Mouse (Mus musculus): ENCODE data around the gene Il31ra. TPM values are rescaled to one million over a fixed set of nuclear protein-coding genes. Genes with fewer than 3 reads are reported as not detected.

Gene Il31ra
- polyA plus RNA-seq, 1 experiment from 2014 or later, result not detected

DNA sequence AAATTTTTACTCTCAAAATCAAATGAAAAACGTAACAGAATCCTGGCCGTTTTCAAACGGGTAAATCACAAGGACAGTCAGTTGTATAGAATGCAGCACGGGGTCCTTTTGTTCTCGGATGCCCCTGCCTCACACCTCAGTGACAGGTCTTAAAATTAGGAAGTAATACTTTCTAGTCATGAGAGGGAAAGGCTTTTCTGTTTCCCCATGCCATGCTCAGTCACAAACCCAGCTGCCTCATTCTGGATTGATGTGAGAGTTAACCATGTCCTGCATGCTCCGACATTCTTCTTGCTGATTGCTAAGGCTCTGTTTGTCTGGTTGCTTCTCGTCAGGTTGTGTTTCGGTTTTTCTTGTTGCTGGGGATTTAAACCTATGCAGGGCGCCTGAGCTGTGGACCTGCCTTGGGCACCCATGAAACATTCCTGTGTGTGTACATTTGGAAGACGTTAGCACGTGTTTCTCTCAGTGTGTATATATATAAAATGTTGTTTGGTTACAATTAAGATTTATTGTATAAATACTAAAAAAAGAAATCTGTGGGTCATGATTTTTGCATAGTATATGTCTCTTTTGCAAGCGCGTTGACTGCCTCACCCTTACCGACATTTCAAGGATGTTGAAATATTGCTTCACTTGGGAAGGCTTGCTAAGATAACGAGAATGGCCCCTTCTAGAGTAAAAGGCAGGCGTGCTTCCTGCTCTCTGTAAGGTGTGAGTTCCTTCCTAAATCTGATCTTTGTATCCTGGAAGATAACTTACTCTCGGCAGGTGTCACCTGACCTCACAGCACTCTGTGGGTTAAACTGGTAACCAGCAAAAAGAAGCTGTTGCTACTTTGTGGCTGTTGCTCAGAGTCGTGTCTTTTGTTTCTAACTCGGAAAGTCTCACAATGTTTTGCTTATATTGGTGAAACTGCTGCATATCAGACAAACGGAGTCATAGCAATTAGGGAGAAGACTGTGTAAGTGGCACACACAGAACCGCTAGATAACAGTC is 120.1 kb downstream of the Il31ra start:
- Histone ChIP-seq H3K4me1 (ENCODE audit: control insufficient read depth, insufficient read depth, low read length) (no peaks in the 10 kb centered on the region), H3K27me3 (ENCODE audit: control insufficient read depth, insufficient read depth, low read length) (no peaks in the 10 kb centered on the region), H3K4me2 (ENCODE audit: low read length) (no peak overlapping the region), H3K9me3 (ENCODE audit: control insufficient read depth, low read length) (no peaks in the 10 kb centered on the region), H3K9ac (replicated peaks; ENCODE audit: low read length) (no peak overlapping the region), H3K4me3 (replicated peaks; ENCODE audit: low read depth, low read length) (no peak overlapping the region), H3K36me3 (ENCODE audit: control insufficient read depth, insufficient read depth, low read length) (peaks cover 9% of the 10 kb centered on the region; the same call in 1 of the 2 replicates), H3K27ac (replicated peaks; ENCODE audit: low read depth, low read length) (no peak overlapping the region)
- DNase-seq, result no peak
- 88% methylated on average over 21 of the region's 21 CpGs for WGBS
- ATAC-seq (ENCODE audit: low FRiP score, low TSS enrichment), result no peak

DNA sequence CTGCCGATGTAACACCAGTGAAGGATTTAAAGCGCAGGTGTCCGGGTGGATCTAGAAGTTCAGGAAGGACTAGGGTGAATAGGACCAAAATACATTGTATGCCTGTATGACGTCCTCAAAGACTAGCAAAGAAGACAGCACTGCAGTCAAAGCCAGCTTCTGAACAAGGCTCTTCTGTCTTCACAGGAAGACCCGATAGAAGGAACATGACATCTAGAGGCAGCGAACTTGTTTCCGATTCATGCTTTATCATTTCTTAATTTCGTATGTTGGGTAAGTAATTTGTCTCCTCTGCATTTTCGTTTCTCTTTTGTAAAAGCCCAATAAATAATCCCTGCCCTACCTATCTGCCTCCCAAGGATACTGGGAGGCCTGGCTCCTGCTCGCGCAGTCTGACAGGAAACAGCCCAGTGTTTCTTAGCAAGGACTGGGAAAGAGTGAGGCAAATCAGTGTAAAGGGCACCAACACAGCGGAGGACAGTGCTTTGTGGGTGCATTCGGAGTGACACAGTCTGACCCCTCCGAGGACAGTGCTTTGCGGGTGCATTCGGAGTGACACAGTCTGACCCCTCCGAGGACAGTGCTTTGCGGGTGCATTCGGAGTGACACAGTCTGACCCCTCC is 121.6 kb downstream of the Il31ra start:
- Histone ChIP-seq H3K4me3 (replicated peaks; ENCODE audit: low read depth, low read length) (no peak overlapping the region), H3K4me1 (ENCODE audit: control insufficient read depth, insufficient read depth, low read length) (no peaks in the 10 kb centered on the region), H3K4me2 (ENCODE audit: low read length) (no peak overlapping the region), H3K36me3 (ENCODE audit: control insufficient read depth, insufficient read depth, low read length) (peaks cover 9% of the 10 kb centered on the region; the same call in 1 of the 2 replicates), H3K27ac (replicated peaks; ENCODE audit: low read depth, low read length) (no peak overlapping the region), H3K9me3 (ENCODE audit: control insufficient read depth, low read length) (no peaks in the 10 kb centered on the region), H3K9ac (replicated peaks; ENCODE audit: low read length) (no peak overlapping the region), H3K27me3 (ENCODE audit: control insufficient read depth, insufficient read depth, low read length) (no peaks in the 10 kb centered on the region)
- WGBS, result 93% methylated on average over 18 of the region's 19 CpGs
- DNase-seq (no peak), ATAC-seq (ENCODE audit: low FRiP score, low TSS enrichment) (no peak)

DNA sequence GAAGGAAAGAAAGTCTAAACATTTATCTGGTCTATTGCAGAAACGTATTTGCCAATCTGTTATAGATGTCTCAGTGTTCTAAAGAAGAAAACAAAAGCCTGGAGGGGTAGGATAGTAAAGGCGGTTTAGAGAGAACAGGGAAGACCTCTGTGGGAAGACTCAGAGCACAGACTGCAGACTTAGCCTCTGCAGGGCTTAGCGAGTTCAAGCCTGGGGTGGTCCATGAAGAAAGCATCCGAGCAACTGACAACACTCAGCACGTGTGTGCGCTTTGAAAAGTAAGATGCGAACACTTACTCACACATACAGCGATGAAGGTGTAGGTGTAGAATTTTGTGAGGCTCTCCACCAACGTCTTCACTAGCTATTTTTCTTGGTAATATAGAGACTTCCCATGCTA is 123.0 kb downstream of the Il31ra start:
- H3K27ac ChIP-seq (replicated peaks; ENCODE audit: low read depth, low read length), result no peak overlapping the region

More for the DNA sequence above, 123.0 kb downstream of the Il31ra start:
- no peaks in the 10 kb centered on the region for H3K9me3 ChIP-seq (ENCODE audit: control insufficient read depth, low read length)
- ATAC-seq (ENCODE audit: low FRiP score, low TSS enrichment), result no peak
- H3K4me2 ChIP-seq (ENCODE audit: low read length), result no peak overlapping the region
- no peak overlapping the region for H3K9ac ChIP-seq (replicated peaks; ENCODE audit: low read length)
- 91% methylated on average over 9 of the region's 9 CpGs for whole genome bisulfite sequencing
- H3K36me3 ChIP-seq (ENCODE audit: control insufficient read depth, insufficient read depth, low read length), result peaks cover 6% of the 10 kb centered on the region; the same call in 1 of the 2 replicates
- no peaks in the 10 kb centered on the region for H3K4me1 ChIP-seq (ENCODE audit: control insufficient read depth, insufficient read depth, low read length)
- DNase-seq, result no peak
- H3K4me3 ChIP-seq (replicated peaks; ENCODE audit: low read depth, low read length), result no peak overlapping the region
- no peaks in the 10 kb centered on the region for H3K27me3 ChIP-seq (ENCODE audit: control insufficient read depth, insufficient read depth, low read length)

Other genes with a start within 250 kb of the Il31ra start
- gene Il6st, start 130.3 kb downstream of the Il31ra start, polyA plus RNA-seq (2014; fragmentation: Nextera tagmentation; extraction: Ambion mirVana), result 9.7 and 20.7 TPM in 2 replicates
- 0.59 and 2.4 TPM in 2 replicates for gene Ddx4, start 58.1 kb upstream of the Il31ra start, polyA plus RNA-seq (2014; fragmentation: Nextera tagmentation; extraction: Ambion mirVana)
- 24.4 and 25.1 TPM in 2 replicates for gene Slc38a9, start 66.4 kb upstream of the Il31ra start, polyA plus RNA-seq (2014; fragmentation: Nextera tagmentation; extraction: Ambion mirVana)
- 48.3 and 57.7 TPM in 2 replicates for gene Plpp1, start 206.4 kb upstream of the Il31ra start, polyA plus RNA-seq (2014; fragmentation: Nextera tagmentation; extraction: Ambion mirVana)